27 mouse cellular contexts compared by ENCODE assay signal in genomic region chr6:50969341-50969740, GRCm38 (mm10).
A peak's percentile ranks its signal among the peaks of the same experiment; 100 is the strongest.
DNase-seq lines count a peak whose midpoint lies in the region; ATAC-seq and TF ChIP-seq lines count a peak whose summit lies in the region.
"Had no signal": no experiment of that assay in that cellular context is flagged by ENCODE, and none has a peak within 500 bp of the region (broad histone marks: within the 10 kb centered on the region; RNA-seq: fewer than 3 reads in every experiment).

No protein-coding gene starts in this region.

- H3K27me3 ChIP-seq in kidney, embryonic 16.5 days (ENCODE audit: insufficient read depth, low read length) = no peaks in the 10 kb centered on the region
- H3K27me3 ChIP-seq in kidney, adult 2 months (replicated peaks; ENCODE audit: control insufficient read depth, insufficient read depth, low read length) = no peaks in the 10 kb centered on the region
- no peaks in the 10 kb centered on the region for H3K27me3 ChIP-seq in embryonic facial prominence, embryonic 13.5 days
- H3K27me3 ChIP-seq in limb, embryonic 13.5 days = 0 out of 2 replicates have a peak, but pooled peaks cover 3% of the 10 kb centered on the region
- H3K27me3 ChIP-seq in midbrain, embryonic 10.5 days (ENCODE audit: low read depth, poor library complexity, severe bottlenecking) = no peaks in the 10 kb centered on the region
- no peaks in the 10 kb centered on the region for H3K27me3 ChIP-seq in forebrain, postnatal 0 days (ENCODE audit: insufficient read depth, low read length)
- H3K27me3 ChIP-seq: forebrain, embryonic 13.5 days; intestine, embryonic 15.5 days; limb, embryonic 12.5 days; liver, embryonic 15.5 days; midbrain, embryonic 15.5 days; neural tube, embryonic 12.5 days; Patski had no signal

- peak overlapping the region; percentile 47 for H3K27ac ChIP-seq in kidney, embryonic 16.5 days (ENCODE audit: low read length)
- no peak overlapping the region for H3K27ac ChIP-seq in kidney, adult 2 months (ENCODE audit: insufficient read depth, low read depth, low read length)
- peak overlapping the region; percentile 71 for H3K27ac ChIP-seq in embryonic facial prominence, embryonic 13.5 days
- H3K27ac ChIP-seq in limb, embryonic 13.5 days = peak overlapping the region; percentile 58; the same call in 1 of the 2 replicates
- H3K27ac ChIP-seq in midbrain, embryonic 10.5 days (replicated peaks) = no peak overlapping the region
- H3K27ac ChIP-seq in forebrain, postnatal 0 days (ENCODE audit: low read depth, low read length) = no peak overlapping the region
- H3K27ac ChIP-seq: forebrain, embryonic 13.5 days; hindbrain, embryonic 10.5 days; intestine, embryonic 15.5 days; limb, embryonic 12.5 days; liver, embryonic 15.5 days; midbrain, embryonic 15.5 days; neural tube, embryonic 12.5 days had no signal

- WGBS in kidney, embryonic 16.5 days = 16% methylated on average over 6 of the region's 6 CpGs
- 17% methylated on average over 6 of the region's 6 CpGs for WGBS in kidney, adult 2 months
- WGBS in embryonic facial prominence, embryonic 13.5 days = 44% methylated on average over 6 of the region's 6 CpGs
- 16% methylated on average over 6 of the region's 6 CpGs for WGBS in limb, embryonic 13.5 days
- WGBS in midbrain, embryonic 10.5 days = 86% methylated on average over 6 of the region's 6 CpGs
- WGBS in forebrain, postnatal 0 days = 59% methylated on average over 6 of the region's 6 CpGs

- H3K4me1 ChIP-seq in kidney, embryonic 16.5 days (ENCODE audit: insufficient read depth, low read length) = peaks cover 43% of the 10 kb centered on the region
- peaks cover 4% of the 10 kb centered on the region; the same call in 1 of the 2 replicates for H3K4me1 ChIP-seq in kidney, adult 2 months (ENCODE audit: control insufficient read depth, insufficient read depth, low read length)
- H3K4me1 ChIP-seq in embryonic facial prominence, embryonic 13.5 days = peaks cover 26% of the 10 kb centered on the region
- H3K4me1 ChIP-seq in limb, embryonic 13.5 days = peaks cover 45% of the 10 kb centered on the region
- H3K4me1 ChIP-seq in midbrain, embryonic 10.5 days = peaks cover 7% of the 10 kb centered on the region; the same call in 1 of the 2 replicates
- peaks cover 3% of the 10 kb centered on the region; the same call in 1 of the 2 replicates for H3K4me1 ChIP-seq in forebrain, postnatal 0 days (ENCODE audit: insufficient read depth)
- H3K4me1 ChIP-seq: forebrain, embryonic 13.5 days; liver, embryonic 15.5 days; midbrain, embryonic 15.5 days had no signal

- no peak for TF ChIP-seq POLR2A in kidney, adult 2 months (IDR thresholded peaks at IDR 0.05; ENCODE audit: low read depth, low read length)

- H3K9ac ChIP-seq in kidney, embryonic 16.5 days (replicated peaks; ENCODE audit: low read length) = no peak overlapping the region
- H3K9ac ChIP-seq in embryonic facial prominence, embryonic 13.5 days = no peak overlapping the region
- no peak overlapping the region for H3K9ac ChIP-seq in limb, embryonic 13.5 days
- H3K9ac ChIP-seq in forebrain, postnatal 0 days = no peak overlapping the region
- H3K9ac ChIP-seq: forebrain, embryonic 13.5 days; intestine, embryonic 15.5 days; limb, embryonic 12.5 days; liver, embryonic 15.5 days; midbrain, embryonic 15.5 days; neural tube, embryonic 12.5 days had no signal

- ATAC-seq in kidney, embryonic 16.5 days (ENCODE audit: low FRiP score, low TSS enrichment) = no peak
- no peak for ATAC-seq in embryonic facial prominence, embryonic 13.5 days (ENCODE audit: insufficient number of reproducible peaks, insufficient read depth, low FRiP score, low TSS enrichment, low read depth)
- ATAC-seq in limb, embryonic 13.5 days (ENCODE audit: low FRiP score, low read depth) = peak; percentile 15; the same call in 1 of the 2 replicates
- ATAC-seq in forebrain, postnatal 0 days = no peak
- ATAC-seq: forebrain, embryonic 13.5 days; hindbrain, embryonic 16.5 days; intestine, embryonic 15.5 days; midbrain, embryonic 15.5 days; Patski had no signal

- H3K4me3 ChIP-seq in kidney, embryonic 16.5 days (ENCODE audit: low read length) = no peak overlapping the region
- no peak overlapping the region for H3K4me3 ChIP-seq in kidney, adult 2 months (ENCODE audit: insufficient read depth, low read depth, low read length)
- no peak overlapping the region for H3K4me3 ChIP-seq in embryonic facial prominence, embryonic 13.5 days
- H3K4me3 ChIP-seq in limb, embryonic 13.5 days = no peak overlapping the region
- H3K4me3 ChIP-seq in midbrain, embryonic 10.5 days = no peak overlapping the region
- no peak overlapping the region for H3K4me3 ChIP-seq in forebrain, postnatal 0 days (ENCODE audit: low read depth, low read length)
- H3K4me3 ChIP-seq: forebrain, embryonic 13.5 days; hindbrain, embryonic 10.5 days; intestine, embryonic 15.5 days; limb, embryonic 12.5 days; liver, embryonic 15.5 days; megakaryocyte, embryonic 14.5 days; midbrain, embryonic 15.5 days; neural tube, embryonic 12.5 days had no signal

- TF ChIP-seq CTCF in kidney, adult 2 months (conservative IDR thresholded peaks at IDR 0.05; ENCODE audit: insufficient read depth, insufficient read length, low read depth, low read length) = no peak
- TF ChIP-seq CTCF in forebrain, postnatal 0 days (IDR thresholded peaks at IDR 0.05; ENCODE audit: low read depth) = no peak

- H3K9me3 ChIP-seq in kidney, embryonic 16.5 days (ENCODE audit: low read length) = no peaks in the 10 kb centered on the region
- H3K9me3 ChIP-seq in embryonic facial prominence, embryonic 13.5 days = no peaks in the 10 kb centered on the region
- H3K9me3 ChIP-seq in limb, embryonic 13.5 days = no peaks in the 10 kb centered on the region
- H3K9me3 ChIP-seq in midbrain, embryonic 10.5 days (replicated peaks) = no peaks in the 10 kb centered on the region
- H3K9me3 ChIP-seq in forebrain, postnatal 0 days (ENCODE audit: low read length) = no peaks in the 10 kb centered on the region
- H3K9me3 ChIP-seq: forebrain, embryonic 13.5 days; hindbrain, embryonic 10.5 days; intestine, embryonic 15.5 days; limb, embryonic 12.5 days; liver, embryonic 15.5 days; megakaryocyte, embryonic 14.5 days; midbrain, embryonic 15.5 days; neural tube, embryonic 12.5 days had no signal

- no peak for DNase-seq in kidney, adult 2 months
- peak; percentile 62 for DNase-seq in NIH3T3 (ENCODE audit: low read depth)
- DNase-seq in midbrain, embryonic 10.5 days (ENCODE audit: low spot score) = no peak
- no peak for DNase-seq in forebrain, postnatal 0 days
- DNase-seq: cerebellum, adult 11 months; cerebellum, adult 9-11 months; gastrocnemius, postnatal 10 days; kidney, postnatal 14 days; layer of hippocampus, postnatal 36 days; lung, postnatal 36 days; right cerebral cortex, postnatal 14 days; spleen, adult 18-20 months; thymus, postnatal 25 days had no signal

- no peaks in the 10 kb centered on the region for H3K36me3 ChIP-seq in kidney, embryonic 16.5 days (ENCODE audit: insufficient read depth, low read length)
- H3K36me3 ChIP-seq in kidney, adult 2 months (ENCODE audit: control insufficient read depth, insufficient read depth, low read length) = no peaks in the 10 kb centered on the region
- no peaks in the 10 kb centered on the region for H3K36me3 ChIP-seq in embryonic facial prominence, embryonic 13.5 days
- H3K36me3 ChIP-seq in limb, embryonic 13.5 days = no peaks in the 10 kb centered on the region
- H3K36me3 ChIP-seq in midbrain, embryonic 10.5 days = no peaks in the 10 kb centered on the region
- no peaks in the 10 kb centered on the region for H3K36me3 ChIP-seq in forebrain, postnatal 0 days (ENCODE audit: insufficient read depth)
- H3K36me3 ChIP-seq: hindbrain, embryonic 10.5 days; intestine, embryonic 15.5 days; limb, embryonic 12.5 days; liver, embryonic 15.5 days; midbrain, embryonic 15.5 days; neural tube, embryonic 12.5 days had no signal

- H3K4me2 ChIP-seq in kidney, embryonic 16.5 days (replicated peaks; ENCODE audit: low read depth, low read length) = peak overlapping the region; percentile 17; the same call in 1 of the 2 replicates
- H3K4me2 ChIP-seq in embryonic facial prominence, embryonic 13.5 days = no peak overlapping the region
- H3K4me2 ChIP-seq in limb, embryonic 13.5 days (replicated peaks) = no peak overlapping the region
- H3K4me2 ChIP-seq in forebrain, postnatal 0 days (ENCODE audit: low read depth) = no peak overlapping the region
- H3K4me2 ChIP-seq: forebrain, embryonic 13.5 days; heart, embryonic 11.5 days; intestine, embryonic 15.5 days; limb, embryonic 12.5 days; liver, embryonic 15.5 days; midbrain, embryonic 15.5 days; neural tube, embryonic 12.5 days had no signal

Comparison
In these comparisons a context has a peak if more than half of its experiments do, and no peak if none do; other contexts are left out.
1. H3K27ac ChIP-seq: peak in kidney, embryonic 16.5 days (single experiment), embryonic facial prominence, embryonic 13.5 days (single experiment) and limb, embryonic 13.5 days (single experiment); none in kidney, adult 2 months (single experiment), midbrain, embryonic 10.5 days (single experiment) and forebrain, postnatal 0 days (single experiment).